Mouse (Mus musculus): ENCODE measurements at regions not wholly inside any gene's neighbourhood (a gene's known extent, or its start where the extent isn't known, plus 50 kb on each side); places are given as distances from the start of the nearest gene placed in this dataset.

DNA sequence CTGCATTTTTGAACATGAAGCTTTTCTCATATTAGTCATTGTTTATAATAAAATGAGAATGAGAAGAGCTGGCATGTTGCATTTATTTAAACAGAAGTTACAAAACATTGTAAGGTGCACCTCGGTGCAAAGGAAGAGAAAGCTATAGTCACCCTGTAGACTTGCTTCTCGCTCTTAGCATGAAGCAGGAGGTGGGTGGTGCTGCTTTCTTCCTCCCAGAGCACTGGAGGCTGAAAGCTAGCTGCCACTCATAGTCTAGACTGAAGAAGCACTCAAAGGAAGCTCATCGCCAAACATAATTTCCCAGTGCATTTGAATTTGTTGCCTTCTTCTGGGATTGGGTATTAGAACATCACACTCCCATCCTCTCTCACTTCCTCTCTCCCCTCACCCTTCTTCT lies 114.7 kb upstream of the Ndst3 start:
- TF ChIP-seq CHD2 (IDR thresholded peaks at IDR 0.05; ENCODE audit: low read depth, low read length): no peak
- no peak for TF ChIP-seq MAFK (IDR thresholded peaks at IDR 0.05; ENCODE audit: insufficient read depth, low read depth, low read length)
